Mouse (Mus musculus) limb, embryonic 11.5 days (tissue): ENCODE measurements at regions not wholly inside any gene's neighbourhood (a gene's known extent, or its start where the extent isn't known, plus 50 kb on each side); places are given as distances from the start of the nearest gene placed in this dataset.

Experiments
- ATAC-seq: fragments of 200-750 bp; cut with Nextera tagmentation; 2 replicates; pipeline ENCODE4 v1.8.0; 2017; ENCODE audit warnings: low read depth; ENCODE audit not compliant: insufficient number of reproducible peaks, low FRiP score, low TSS enrichment
- DNase-seq: peaks from one replicate; pipeline ENCODE4 v3.0.0-alpha.2; 2015; ENCODE audit warnings: low spot score
- H3K27ac ChIP-seq: fragments of 300-500 bp; sonication (generic); replicated peaks from 2 replicates; pipeline ENCODE4 v1.5.1; 2014; ENCODE audit warnings: low read depth, mild to moderate bottlenecking, low read length
- H3K27me3 ChIP-seq: fragments of 300-500 bp; sonication (generic); 2 replicates; pipeline ENCODE4 v1.6.1; 2014; ENCODE audit warnings: mild to moderate bottlenecking, low read length, mixed read lengths; ENCODE audit not compliant: control insufficient read depth, insufficient read depth
- H3K36me3 ChIP-seq: fragments of 300-500 bp; sonication (generic); 2 replicates; pipeline ENCODE4 v1.6.1; 2014; ENCODE audit warnings: mild to moderate bottlenecking, low read length, moderate library complexity, mixed read lengths; ENCODE audit not compliant: control insufficient read depth, insufficient read depth
- H3K4me1 ChIP-seq: fragments of 300-500 bp; sonication (generic); 2 replicates; pipeline ENCODE4 v1.6.1; 2014; ENCODE audit warnings: low read length, mixed read lengths; ENCODE audit not compliant: control insufficient read depth, insufficient read depth
- H3K4me2 ChIP-seq: fragments of 300-500 bp; sonication (generic); 2 replicates; pipeline ENCODE4 v1.6.1; 2014; ENCODE audit warnings: low read depth, mild to moderate bottlenecking, moderate library complexity; ENCODE audit not compliant: severe bottlenecking
- H3K4me3 ChIP-seq: fragments of 300-500 bp; sonication (generic); 2 replicates; pipeline ENCODE4 v1.5.1; 2014; ENCODE audit warnings: low read depth, low read length
- H3K9ac ChIP-seq: fragments of 300-500 bp; sonication (generic); 2 replicates; pipeline ENCODE4 v1.6.1; 2014; ENCODE audit warnings: mild to moderate bottlenecking, low read length
- H3K9me3 ChIP-seq: fragments of 300-500 bp; sonication (generic); 2 replicates; pipeline ENCODE4 v1.6.1; 2016; ENCODE audit warnings: low read length; ENCODE audit not compliant: control insufficient read depth
- WGBS: fragments of 180-500 bp; shearing (Covaris S2); extraction: QIAGEN DNeasy Blood & Tissue Kit; methylation state at CpG from one replicate; pipeline ENCODE4 v1.1.7; 2014; 5-methylcytosine and 5-hydroxymethylcytosine counted together

- WGBS, result 90% methylated on average over 4 of the region's 4 CpGs
- DNase-seq, result no peak
These were observed 55.1 kb upstream of the Igfbp5 start for GRCm38 (mm10) chr1:72929774-72930173.

More at GRCm38 (mm10) chr1:72929774-72930173, 55.1 kb upstream of the Igfbp5 start:
- Histone ChIP-seq H3K4me3 (no peak overlapping the region), H3K9ac (no peak overlapping the region), H3K9me3 (no peaks in the 10 kb centered on the region), H3K36me3 (no peaks in the 10 kb centered on the region), H3K27me3 (no peaks in the 10 kb centered on the region), H3K27ac (no peak overlapping the region), H3K4me1 (no peaks in the 10 kb centered on the region), H3K4me2 (no peak overlapping the region)
- ATAC-seq, result no peak
